Mouse (Mus musculus) embryonic stem cell, embryonic (primary cell): Measurements from ENCODE around the gene Ankrd33b.

ENCODE experiments used
- CTCF ChIA-PET, 4 experiments: fragments of 300-600 bp in 2 of 4; fragments of 350-600 bp in 2 of 4; sonication (Branson Sonifier 250); formaldehyde crosslinking; loops; one replicate each; lab custom pipeline; 2022; ENCODE audit warnings: inconsistent platforms in 2 of 4; lab: Charles Lee
- POLR2A ChIA-PET, 4 experiments: fragments of 300-600 bp in 2 of 4; fragments of 350-600 bp in 2 of 4; sonication (Branson Sonifier 250); formaldehyde crosslinking; loops; one replicate each; lab custom pipeline; 2022; ENCODE audit warnings: antibody characterized with exemption in 4 of 4, inconsistent platforms in 1 of 4; lab: Charles Lee

Gene Ankrd33b

DNA sequence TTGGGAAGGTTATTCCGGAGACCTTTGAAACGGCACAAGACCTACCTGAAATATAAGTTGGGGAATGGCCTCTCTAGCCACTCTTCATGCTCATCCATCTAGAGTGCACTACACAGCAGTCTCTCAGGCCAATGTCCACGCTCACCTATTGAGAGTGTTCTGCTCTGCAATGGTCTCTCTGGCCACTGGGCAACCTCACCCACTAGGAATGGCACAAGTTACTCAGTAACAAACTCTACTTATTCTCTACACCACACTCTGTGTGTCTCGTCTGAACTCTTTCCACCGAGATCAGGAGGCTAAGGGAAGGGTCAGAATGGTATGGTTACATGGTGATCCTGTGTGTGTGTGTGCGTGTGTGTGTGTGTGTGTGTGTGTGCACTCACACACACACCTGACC lies 7.7 kb downstream of the Ankrd33b start:
- ChIA-PET POLR2A (no interaction called here), CTCF (no interaction called here)

- ChIA-PET POLR2A (interaction anchor here in 3 of 4 experiments (0.7 to 3.6 kb wide), 9 partner anchors 9 to 65 kb away, joined by 3 to 21 read pairs (median 4); no protein-coding TSS in a partner anchor), CTCF (interaction anchor here in 2 of 4 experiments (0.6 to 1.8 kb wide), 6 partner anchors 12 to 199 kb away, joined by 3 to 7 read pairs (median 4); no protein-coding TSS in a partner anchor)
Observed at GRCm38 (mm10) chr15:31352494-31353279, 14.8 kb downstream of the Ankrd33b start.

GRCm38 (mm10) chr15:31349810-31350341 lies 17.6 kb downstream of the Ankrd33b start:
- POLR2A ChIA-PET, result interaction anchor here in 2 of 4 experiments (0.6 to 2.2 kb wide), 6 partner anchors 9 to 121 kb away, joined by 3 to 10 read pairs (median 3); no protein-coding TSS in a partner anchor
- CTCF ChIA-PET, result interaction anchor here in 1 of 4 experiments (0.5 kb wide), 1 partner anchor 11 kb away, joined by 3 read pairs; no protein-coding TSS in a partner anchor

DNA sequence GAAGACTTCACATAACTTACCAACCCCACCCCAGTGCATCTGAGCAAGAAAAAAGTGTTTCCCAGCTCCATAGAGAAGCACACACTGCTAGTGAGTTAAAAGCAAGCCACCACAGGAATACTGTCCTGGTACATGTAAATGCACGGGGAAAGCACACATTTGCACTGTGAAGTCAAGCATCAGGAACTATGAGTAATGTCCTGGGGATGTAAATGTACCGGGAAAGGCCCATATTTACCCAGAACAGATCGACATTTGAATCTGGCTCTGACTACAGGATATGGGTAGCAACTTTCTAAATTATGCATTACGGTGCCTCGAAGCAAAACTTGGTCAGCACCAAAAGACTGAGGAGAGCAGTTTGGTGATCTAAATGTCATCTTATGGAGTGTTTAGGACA lies 18.5 kb downstream of the Ankrd33b start:
- ChIA-PET CTCF (no interaction called here), POLR2A (interaction anchor here in 2 of 4 experiments (0.9 to 1.9 kb wide), 3 partner anchors 10 to 12 kb away, joined by 3 to 14 read pairs (median 3); no protein-coding TSS in a partner anchor)

GRCm38 (mm10) chr15:31348241-31348640 lies 19.3 kb downstream of the Ankrd33b start:
- ChIA-PET POLR2A (interaction anchor here in 2 of 4 experiments (0.7 to 2.5 kb wide), 4 partner anchors 9 to 31 kb away, joined by 3 to 14 read pairs (median 6); no protein-coding TSS in a partner anchor), CTCF (interaction anchor here in 3 of 4 experiments (0.6 to 1.5 kb wide), 6 partner anchors 13 to 107 kb away, joined by 3 to 11 read pairs (median 3); no protein-coding TSS in a partner anchor)

DNA sequence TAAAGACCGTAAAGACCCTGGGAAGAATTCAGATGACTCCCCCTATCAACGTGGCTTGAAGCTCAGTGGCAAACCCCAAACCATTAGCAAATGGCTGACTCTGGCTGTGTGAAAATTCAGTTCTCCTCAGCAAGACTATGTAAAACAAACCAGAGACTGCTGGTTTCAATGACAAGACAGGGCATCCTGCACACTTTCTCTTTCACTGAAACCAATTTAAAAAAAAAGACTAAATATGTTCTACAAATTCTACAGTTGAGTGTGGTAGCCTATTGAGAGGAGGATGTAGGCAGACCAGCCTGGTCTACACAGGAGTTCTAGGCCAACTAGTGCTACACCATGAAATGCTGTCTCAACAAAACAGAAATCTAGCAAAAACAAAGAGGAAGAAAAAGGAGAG lies 21.0 kb downstream of the Ankrd33b start:
- ChIA-PET CTCF (no interaction called here), POLR2A (interaction anchor here in 2 of 4 experiments (0.9 to 2.5 kb wide), 5 partner anchors 8 to 255 kb away, joined by 3 to 9 read pairs (median 4); partner anchors contain the start of genes Cct5 (in 1 of the 2) and Fam173b (in 1 of the 2))

DNA sequence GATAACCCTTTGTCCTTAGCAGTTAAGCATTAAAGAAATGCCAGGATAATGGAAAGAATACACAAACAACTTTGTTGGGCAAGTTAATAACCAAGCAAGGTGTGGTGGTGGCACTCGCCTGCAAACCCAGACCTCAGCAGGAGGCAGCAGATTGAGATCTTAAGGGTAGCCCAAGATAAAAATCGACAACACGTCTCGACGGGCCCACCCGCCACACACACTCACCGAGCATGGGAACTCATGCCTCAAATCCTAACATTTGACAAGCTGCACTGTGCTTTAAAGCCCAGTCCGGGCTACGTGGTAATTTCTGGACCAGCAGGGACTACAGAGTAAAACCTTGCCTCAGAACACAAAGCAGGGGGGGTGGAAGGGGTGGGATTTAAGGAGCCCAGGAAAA lies 22.2 kb downstream of the Ankrd33b start:
- ChIA-PET POLR2A (interaction anchor here in 2 of 4 experiments (0.6 to 2.2 kb wide), 5 partner anchors 10 to 256 kb away, joined by 3 to 4 read pairs (median 4); partner anchors contain the start of genes Cct5 (in 1 of the 2) and Fam173b (in 1 of the 2)), CTCF (no interaction called here)

DNA sequence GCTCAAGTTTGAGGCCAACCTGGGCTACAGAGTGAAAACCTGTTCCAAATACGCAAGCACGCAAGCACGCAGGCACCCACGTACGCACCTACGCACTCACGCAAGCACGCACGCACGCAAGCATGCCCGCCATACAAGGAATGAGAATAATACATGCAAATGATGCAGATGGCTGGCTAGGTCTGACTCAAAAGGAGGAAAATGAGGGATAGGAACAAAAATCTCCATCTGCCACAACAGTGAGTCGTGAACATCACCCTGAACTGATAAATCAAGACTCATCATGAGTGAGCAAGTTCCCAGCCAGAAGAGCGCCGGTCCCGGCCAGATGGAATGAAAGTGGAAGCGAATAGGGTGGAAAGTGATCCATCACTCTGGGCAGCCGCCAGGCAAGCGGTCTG lies 22.7 kb downstream of the Ankrd33b start:
- CTCF ChIA-PET, result no interaction called here
- POLR2A ChIA-PET, result interaction anchor here in 3 of 4 experiments (0.6 to 2.6 kb wide), 10 partner anchors 8 to 257 kb away, joined by 3 to 10 read pairs (median 4); partner anchors contain the start of genes Cct5 (in 1 of the 3) and Fam173b (in 1 of the 3)

DNA sequence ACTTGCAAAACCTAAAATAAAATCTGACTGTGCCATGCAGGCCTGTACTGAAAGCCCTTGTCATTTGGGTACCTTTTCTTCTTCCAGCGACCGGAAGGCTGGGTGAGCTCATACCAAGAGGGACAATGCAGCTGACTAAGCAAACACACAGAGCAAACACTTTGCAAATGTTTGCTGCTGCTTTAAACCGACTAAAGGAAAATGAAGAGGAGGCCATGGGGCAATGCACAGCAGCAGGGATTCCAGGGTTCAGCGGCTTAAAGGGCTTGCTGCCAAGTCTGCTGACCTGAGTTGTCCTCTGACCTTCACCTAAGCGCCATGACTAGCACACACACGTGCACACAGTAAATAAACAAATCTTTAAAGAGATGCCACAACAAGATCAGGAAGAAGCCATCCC lies 23.9 kb downstream of the Ankrd33b start:
- ChIA-PET POLR2A (interaction anchor here in 2 of 4 experiments (0.9 to 4.0 kb wide), 11 partner anchors 8 to 258 kb away, joined by 3 to 28 read pairs (median 4); partner anchors contain the start of genes Cct5 (in 1 of the 2) and Fam173b (in 1 of the 2)), CTCF (interaction anchor here in 2 of 4 experiments (0.6 to 1.2 kb wide), 3 partner anchors 59 to 75 kb away, joined by 3 read pairs; no protein-coding TSS in a partner anchor)

- ChIA-PET POLR2A (interaction anchor here in 2 of 4 experiments (0.7 to 4.0 kb wide), 6 partner anchors 10 to 76 kb away, joined by 3 to 28 read pairs (median 6); no protein-coding TSS in a partner anchor), CTCF (no interaction called here)
Observed at GRCm38 (mm10) chr15:31342496-31342901, 25.0 kb downstream of the Ankrd33b start.

- CTCF ChIA-PET, result no interaction called here
- POLR2A ChIA-PET, result interaction anchor here in 2 of 4 experiments (0.7 to 4.0 kb wide), 3 partner anchors 10 to 18 kb away, joined by 6 to 28 read pairs (median 6); no protein-coding TSS in a partner anchor
Observed at GRCm38 (mm10) chr15:31342001-31342400, 25.5 kb downstream of the Ankrd33b start.

GRCm38 (mm10) chr15:31338656-31339291 lies 28.8 kb downstream of the Ankrd33b start:
- ChIA-PET CTCF (interaction anchor here in 1 of 4 experiments (0.6 to 0.7 kb wide), 2 partner anchors 11 to 54 kb away, joined by 3 read pairs; no protein-coding TSS in a partner anchor), POLR2A (interaction anchor here in 3 of 4 experiments (0.6 to 4.3 kb wide), 43 partner anchors 8 to 263 kb away, joined by 3 to 41 read pairs (median 5); partner anchors contain the start of genes Ankrd33b (in 2 of the 3), Cct5 (in 2 of the 3), Fam173b (in 2 of the 3) and Dap (in 1 of the 3))

DNA sequence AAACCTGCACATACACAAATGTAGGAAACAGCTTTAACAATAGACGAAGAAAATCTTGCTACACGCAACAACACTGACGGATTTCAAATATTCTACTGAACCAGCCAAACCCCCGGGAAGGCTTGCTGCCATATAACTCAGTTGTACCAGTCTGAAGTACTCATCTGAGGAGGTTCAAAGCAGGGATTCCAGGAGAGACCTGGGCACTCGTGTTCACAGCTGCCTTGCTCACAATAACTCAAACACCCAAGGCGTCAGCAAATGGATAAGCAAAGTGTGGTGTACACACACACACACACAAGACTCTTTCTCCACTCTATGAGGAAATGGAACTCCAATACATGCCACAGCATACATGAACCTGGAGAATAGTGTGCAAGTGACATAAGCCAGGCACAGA lies 29.5 kb downstream of the Ankrd33b start:
- POLR2A ChIA-PET, result interaction anchor here in 3 of 4 experiments (0.6 to 4.3 kb wide), 44 partner anchors 8 to 264 kb away, joined by 3 to 41 read pairs (median 5); partner anchors contain the start of genes Ankrd33b (in 2 of the 3), Cct5 (in 2 of the 3), Fam173b (in 2 of the 3) and Dap (in 1 of the 3)
- CTCF ChIA-PET, result no interaction called here

GRCm38 (mm10) chr15:31337192-31337741 lies 30.3 kb downstream of the Ankrd33b start:
- ChIA-PET POLR2A (interaction anchor here in 2 of 4 experiments (0.6 to 4.3 kb wide), 25 partner anchors 7 to 265 kb away, joined by 3 to 41 read pairs (median 6); partner anchors contain the start of genes Ankrd33b (in 1 of the 2), Cct5 (in 1 of the 2) and Fam173b (in 1 of the 2)), CTCF (interaction anchor here in 2 of 4 experiments (0.5 to 0.7 kb wide), 2 partner anchors 17 to 87 kb away, joined by 3 to 4 read pairs; no protein-coding TSS in a partner anchor)

GRCm38 (mm10) chr15:31336685-31337084 lies 30.8 kb downstream of the Ankrd33b start:
- CTCF ChIA-PET, result interaction anchor here in 1 of 4 experiments (0.6 to 0.7 kb wide), 2 partner anchors 13 to 88 kb away, joined by 4 to 6 read pairs; no protein-coding TSS in a partner anchor
- POLR2A ChIA-PET, result interaction anchor here in 2 of 4 experiments (0.8 to 3.0 kb wide), 8 partner anchors 9 to 117 kb away, joined by 3 to 41 read pairs (median 5); partner anchors contain the start of gene Ropn1l (in 1 of the 2)

GRCm38 (mm10) chr15:31334829-31335228 lies 32.7 kb downstream of the Ankrd33b start:
- ChIA-PET POLR2A (interaction anchor here in 3 of 4 experiments (0.6 to 2.0 kb wide), 4 partner anchors 10 to 267 kb away, joined by 3 to 9 read pairs (median 4); partner anchors contain the start of gene Fam173b (in 1 of the 3)), CTCF (interaction anchor here in 2 of 4 experiments (1.0 to 1.4 kb wide), 2 partner anchors 11 kb away, joined by 3 to 5 read pairs; no protein-coding TSS in a partner anchor)
